Mouse (Mus musculus) spleen, adult 2 months (tissue): ENCODE measurements around the gene Dis3l2. TPM values are rescaled to one million over a fixed set of nuclear protein-coding genes. Genes with fewer than 3 reads are reported as not detected.
A peak's percentile ranks its signal among the peaks of the same experiment; 100 is the strongest.

Source experiments
- DNase-seq, 2 experiments: peaks; one replicate each; pipeline versions ENCODE4 v3.0.0 to v3.0.0-alpha.2; 2012 to 2021; ENCODE audit warnings: low spot score in 2 of 2, low read depth in 1 of 2
- H3K27ac ChIP-seq: fragments of 200-500 bp; 2 replicates; pipeline ENCODE4 v1.5.1; 2012; ENCODE audit warnings: low read length, inconsistent platforms; ENCODE audit not compliant: insufficient read depth
- H3K27me3 ChIP-seq: fragments of 200-500 bp; 2 replicates; pipeline ENCODE4 v1.6.1; 2012; ENCODE audit warnings: mild to moderate bottlenecking, moderate library complexity, low read length, inconsistent platforms; ENCODE audit not compliant: control insufficient read depth, insufficient read depth
- H3K36me3 ChIP-seq: fragments of 200-500 bp; 2 replicates; pipeline ENCODE4 v1.6.1; 2012; ENCODE audit warnings: mild to moderate bottlenecking, low read length, inconsistent platforms; ENCODE audit not compliant: control insufficient read depth, insufficient read depth
- H3K4me1 ChIP-seq: fragments of 200-500 bp; 2 replicates; pipeline ENCODE4 v1.6.1; 2011; ENCODE audit warnings: inconsistent platforms; ENCODE audit not compliant: control insufficient read depth, insufficient read depth, insufficient read length
- H3K4me3 ChIP-seq: fragments of 200-500 bp; 2 replicates; pipeline ENCODE4 v1.5.1; 2011; ENCODE audit warnings: mild to moderate bottlenecking, inconsistent platforms; ENCODE audit not compliant: insufficient read depth, insufficient read length; ENCODE audit errors: extremely low read depth
- CTCF ChIP-seq: fragments of 200-500 bp; IDR thresholded peaks from 2 replicates; pipeline ENCODE4 v1.5.1; 2011; ENCODE audit warnings: mild to moderate bottlenecking, inconsistent platforms; ENCODE audit not compliant: insufficient read depth, insufficient read length, insufficient replicate concordance; ENCODE audit errors: extremely low read depth
- POLR2A ChIP-seq: fragments of 200-500 bp; IDR thresholded peaks from 2 replicates; pipeline ENCODE4 v1.6.1; 2011; ENCODE audit warnings: low read depth, low read length, inconsistent platforms
- WGBS: fragments of 180-500 bp; shearing (Covaris S2); methylation state at CpG from one replicate; pipeline ENCODE4 v1.1.7; 2018; 5-methylcytosine and 5-hydroxymethylcytosine counted together
- polyA plus RNA-seq: library from polyadenylated mRNA; depleted of rRNA; stranded (reverse); fragments of >200 nt; gene quantifications from 2 replicates; pipeline ENCODE4 v1.2.3, GENCODE M21; 2012

The Dis3l2 gene
- polyA plus RNA-seq, 1 experiment, result 8.8 TPM

DNA sequence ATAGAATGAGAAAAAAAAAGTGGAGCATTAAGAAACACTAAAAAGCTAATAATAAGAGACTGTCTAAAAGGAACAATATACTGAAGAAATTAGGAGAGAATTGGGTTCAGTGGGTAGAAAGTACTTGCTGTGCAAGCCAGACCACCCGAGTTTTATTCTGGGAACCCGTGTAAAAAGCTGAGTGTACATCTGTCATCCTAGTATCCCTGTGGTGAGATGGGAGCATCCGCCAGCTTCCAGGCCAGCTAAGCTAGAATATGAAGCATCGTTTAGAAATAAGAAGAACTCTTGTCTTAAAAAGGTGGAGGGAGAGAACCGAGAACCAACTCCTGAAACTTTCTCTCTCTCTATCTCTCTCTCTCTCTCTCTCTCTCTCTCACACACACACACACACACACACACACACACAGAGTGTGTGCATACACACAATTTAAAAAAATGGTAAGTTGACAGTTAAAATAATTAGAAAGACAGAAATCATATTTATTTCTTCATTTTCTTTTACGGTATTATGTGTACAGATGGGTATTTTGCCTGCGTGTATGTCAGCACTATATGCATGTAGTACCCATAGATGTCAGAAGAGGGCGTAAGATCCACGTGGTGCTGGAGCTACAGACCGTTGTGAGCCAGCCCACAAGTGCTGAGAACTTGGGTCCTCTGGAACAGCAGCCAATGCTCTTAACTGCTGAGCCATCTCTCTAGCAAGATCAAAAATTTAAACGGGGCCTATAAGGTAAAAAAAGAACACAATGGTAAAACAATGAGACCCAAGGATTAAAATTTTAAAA, 4.1 kb upstream of the Dis3l2 start:
- WGBS, result 73% methylated on average over 11 of the region's 11 CpGs
- Histone ChIP-seq H3K27me3 (no peaks in the 10 kb centered on the region), H3K4me3 (no peak overlapping the region), H3K36me3 (no peaks in the 10 kb centered on the region), H3K4me1 (peaks cover 4% of the 10 kb centered on the region; the same call in 1 of the 2 replicates), H3K27ac (no peak overlapping the region)
- TF ChIP-seq CTCF, result no peak
- TF ChIP-seq POLR2A, result no peak
- DNase-seq, result no peak

DNA sequence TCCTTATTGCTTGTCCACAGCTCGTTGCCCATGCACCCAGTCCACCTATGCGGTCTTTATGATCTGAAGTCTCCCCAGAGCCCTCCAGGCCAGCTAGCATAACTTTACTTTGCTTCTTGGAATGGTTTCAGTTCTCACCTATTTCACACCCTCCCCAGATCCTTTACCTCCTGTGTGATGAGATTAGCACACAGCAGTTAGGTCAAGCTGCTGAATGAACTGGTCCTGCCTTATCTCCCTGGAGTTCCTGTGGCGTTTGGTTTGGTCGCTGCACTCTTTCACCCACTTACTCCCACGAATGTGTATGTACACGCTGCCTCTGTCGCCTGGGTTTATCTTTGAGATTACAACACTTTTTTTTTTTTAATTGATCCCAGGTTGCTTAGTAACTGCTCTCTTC, 3.2 kb upstream of the Dis3l2 start:
- no peak for TF ChIP-seq CTCF
- TF ChIP-seq POLR2A, result no peak
- WGBS, result 78% methylated on average over 7 of the region's 7 CpGs
- no peaks in the 10 kb centered on the region for H3K36me3 ChIP-seq
- no peak overlapping the region for H3K4me3 ChIP-seq
- no peak overlapping the region for H3K27ac ChIP-seq
- DNase-seq, result no peak
- peaks cover 4% of the 10 kb centered on the region; the same call in 1 of the 2 replicates for H3K4me1 ChIP-seq
- no peaks in the 10 kb centered on the region for H3K27me3 ChIP-seq

DNA sequence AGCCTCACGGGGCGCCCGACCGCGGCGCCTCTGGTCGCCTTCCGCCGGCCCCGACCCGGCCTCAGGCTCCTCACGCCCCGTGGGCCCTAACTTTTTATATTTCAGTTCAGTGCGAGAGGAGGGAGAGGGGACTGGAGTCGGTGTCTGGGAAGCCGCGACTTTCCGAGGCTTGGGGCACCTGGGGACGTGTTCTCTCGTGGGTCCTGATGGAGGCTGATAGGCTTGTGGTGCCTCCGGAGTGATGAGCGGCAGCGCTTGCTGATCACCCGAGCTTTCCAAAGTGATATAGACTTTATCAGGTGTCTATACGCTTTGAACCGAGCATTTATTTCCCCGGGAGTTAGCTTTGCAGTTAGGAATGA, 338 bp downstream of the Dis3l2 start:
- peaks cover 4% of the 10 kb centered on the region; the same call in 1 of the 2 replicates for H3K4me1 ChIP-seq
- TF ChIP-seq CTCF, result no peak
- no peak for TF ChIP-seq POLR2A
- 1% methylated on average over 26 of the region's 27 CpGs for WGBS
- no peaks in the 10 kb centered on the region for H3K27me3 ChIP-seq
- no peaks in the 10 kb centered on the region for H3K36me3 ChIP-seq
- peak overlapping the region; percentile 34; the same call in 1 of the 2 replicates for H3K27ac ChIP-seq
- no peak for DNase-seq
- peak overlapping the region; percentile 87 for H3K4me3 ChIP-seq

DNA sequence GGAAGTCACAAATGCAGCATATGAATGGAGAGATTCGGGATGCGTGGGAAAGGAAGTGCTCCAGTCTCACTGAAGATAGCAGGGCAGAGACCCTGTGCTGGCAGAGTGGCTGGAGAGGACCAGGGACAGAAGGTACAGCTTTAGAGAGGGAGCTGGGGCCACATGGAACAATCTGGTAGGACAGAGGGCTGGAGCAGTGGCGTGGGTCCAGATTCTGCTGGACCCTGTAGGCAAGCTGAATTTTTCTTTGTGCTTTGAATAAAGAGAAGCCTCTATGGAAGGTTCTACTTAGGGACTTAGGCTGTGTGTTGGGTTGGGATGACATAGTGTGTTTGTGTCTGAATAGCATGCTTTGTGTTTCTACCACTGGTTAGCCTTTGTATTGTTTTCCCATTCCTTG, 1.9 kb downstream of the Dis3l2 start:
- TF ChIP-seq POLR2A (no peak), CTCF (no peak)
- no peak for DNase-seq
- 88% methylated on average over 3 of the region's 3 CpGs for WGBS
- no peak overlapping the region for H3K27ac ChIP-seq
- H3K27me3 ChIP-seq, result no peaks in the 10 kb centered on the region
- peaks cover 4% of the 10 kb centered on the region; the same call in 1 of the 2 replicates for H3K4me1 ChIP-seq
- H3K36me3 ChIP-seq, result no peaks in the 10 kb centered on the region
- no peak overlapping the region for H3K4me3 ChIP-seq

GRCm38 (mm10) chr1:86709546-86709945, 5.9 kb downstream of the Dis3l2 start:
- Histone ChIP-seq H3K36me3 (no peaks in the 10 kb centered on the region), H3K27me3 (no peaks in the 10 kb centered on the region), H3K4me3 (no peak overlapping the region), H3K27ac (no peak overlapping the region), H3K4me1 (no peaks in the 10 kb centered on the region)
- 89% methylated on average over 4 of the region's 4 CpGs for WGBS
- TF ChIP-seq CTCF (no peak), POLR2A (no peak)
- DNase-seq, result no peak

GRCm38 (mm10) chr1:86712045-86712444, 8.4 kb downstream of the Dis3l2 start:
- no peak overlapping the region for H3K27ac ChIP-seq
- H3K36me3 ChIP-seq, result no peaks in the 10 kb centered on the region
- H3K4me1 ChIP-seq, result no peaks in the 10 kb centered on the region
- 95% methylated on average over 2 of the region's 2 CpGs for WGBS
- no peak overlapping the region for H3K4me3 ChIP-seq
- no peak for TF ChIP-seq CTCF
- H3K27me3 ChIP-seq, result no peaks in the 10 kb centered on the region
- DNase-seq, result no peak

DNA sequence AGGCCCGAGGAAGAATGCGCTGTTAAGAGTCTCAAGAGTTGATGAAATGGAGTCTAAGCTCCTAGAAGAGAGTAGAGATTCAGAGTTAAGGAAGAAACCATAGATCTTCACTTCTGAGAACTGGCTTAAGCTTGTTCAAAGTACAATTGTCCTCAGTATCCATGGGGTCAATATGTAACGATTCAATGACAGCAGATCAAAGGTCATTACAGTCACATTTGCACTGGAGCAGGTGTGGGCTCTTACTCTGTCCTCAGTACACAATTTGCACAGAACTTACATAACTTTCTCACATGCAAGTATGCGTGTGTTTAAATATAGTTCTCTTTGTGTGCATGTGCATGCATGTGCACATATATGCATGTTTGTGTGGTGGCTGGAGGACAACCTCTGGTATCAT, 9.4 kb downstream of the Dis3l2 start:
- Histone ChIP-seq H3K36me3 (no peaks in the 10 kb centered on the region), H3K4me3 (no peak overlapping the region), H3K4me1 (no peaks in the 10 kb centered on the region), H3K27ac (no peak overlapping the region), H3K27me3 (no peaks in the 10 kb centered on the region)
- DNase-seq, result no peak
- WGBS, result 95% methylated on average over 4 of the region's 4 CpGs
- TF ChIP-seq POLR2A (no peak), CTCF (no peak)
